Mouse (Mus musculus) thymus, adult 2 months (tissue): ENCODE measurements at regions not wholly inside any gene's neighbourhood (a gene's known extent, or its start where the extent isn't known, plus 50 kb on each side); places are given as distances from the start of the nearest gene placed in this dataset.

Source experiments
- DNase-seq: peaks from one replicate; pipeline ENCODE4 v3.0.0; 2021
- H3K27ac ChIP-seq: fragments of 200-500 bp; 2 replicates; pipeline ENCODE4 v1.5.1; 2012; ENCODE audit warnings: low read length, control low read depth; ENCODE audit not compliant: control insufficient read depth, insufficient read depth
- H3K27me3 ChIP-seq: fragments of 200-500 bp; 2 replicates; pipeline ENCODE4 v1.6.1; 2012; ENCODE audit warnings: mild to moderate bottlenecking, low read length, moderate library complexity, mixed read lengths; ENCODE audit not compliant: control insufficient read depth, insufficient read depth
- H3K36me3 ChIP-seq: fragments of 200-500 bp; 2 replicates; pipeline ENCODE4 v1.6.1; 2012; ENCODE audit warnings: mild to moderate bottlenecking, low read length, moderate library complexity; ENCODE audit not compliant: control insufficient read depth, insufficient read depth
- H3K4me1 ChIP-seq: fragments of 200-500 bp; replicated peaks from 2 replicates; pipeline ENCODE4 v1.6.1; 2012; ENCODE audit warnings: low read length; ENCODE audit not compliant: control insufficient read depth, insufficient read depth
- H3K4me3 ChIP-seq: fragments of 200-500 bp; 2 replicates; pipeline ENCODE4 v1.5.1; 2012; ENCODE audit warnings: mild to moderate bottlenecking, low read length, control low read depth, moderate library complexity; ENCODE audit not compliant: control insufficient read depth, insufficient read depth
- CTCF ChIP-seq: fragments of 200-500 bp; IDR thresholded peaks from 2 replicates; pipeline ENCODE4 v1.5.1; 2012; ENCODE audit warnings: mild to moderate bottlenecking, control low read depth, low read length, moderate library complexity, borderline replicate concordance; ENCODE audit not compliant: control insufficient read depth, poor library complexity, insufficient read depth; ENCODE audit errors: extremely low read depth
- POLR2A ChIP-seq: fragments of 200-500 bp; IDR thresholded peaks from 2 replicates; pipeline ENCODE4 v1.6.1; 2012; ENCODE audit warnings: mild to moderate bottlenecking, low read length, control low read depth, moderate library complexity; ENCODE audit not compliant: control insufficient read depth, poor library complexity, insufficient read depth; ENCODE audit errors: extremely low read depth
- WGBS: fragments of 180-500 bp; shearing (Covaris S2); methylation state at CpG from one replicate; pipeline ENCODE4 v1.1.7; 2018; 5-methylcytosine and 5-hydroxymethylcytosine counted together

- TF ChIP-seq CTCF: no peak
- TF ChIP-seq POLR2A: no peak
- Histone ChIP-seq H3K27me3 (no peaks in the 10 kb centered on the region), H3K36me3 (no peaks in the 10 kb centered on the region), H3K4me3 (no peak overlapping the region), H3K4me1 (no peaks in the 10 kb centered on the region), H3K27ac (no peak overlapping the region)
- WGBS: 92% methylated on average over 1 of the region's 1 CpGs
- no peak for DNase-seq
Observed at GRCm38 (mm10) chr1:43247609-43248008, 50.8 kb upstream of the Fhl2 start.

GRCm38 (mm10) chr1:43250281-43250680, 53.5 kb upstream of the Fhl2 start:
- no peaks in the 10 kb centered on the region for H3K4me1 ChIP-seq
- WGBS: 95% methylated on average over 6 of the region's 6 CpGs
- no peaks in the 10 kb centered on the region for H3K27me3 ChIP-seq
- H3K4me3 ChIP-seq: no peak overlapping the region
- no peak for TF ChIP-seq POLR2A
- no peak for TF ChIP-seq CTCF
- H3K36me3 ChIP-seq: no peaks in the 10 kb centered on the region
- H3K27ac ChIP-seq: no peak overlapping the region
- DNase-seq: no peak

DNA sequence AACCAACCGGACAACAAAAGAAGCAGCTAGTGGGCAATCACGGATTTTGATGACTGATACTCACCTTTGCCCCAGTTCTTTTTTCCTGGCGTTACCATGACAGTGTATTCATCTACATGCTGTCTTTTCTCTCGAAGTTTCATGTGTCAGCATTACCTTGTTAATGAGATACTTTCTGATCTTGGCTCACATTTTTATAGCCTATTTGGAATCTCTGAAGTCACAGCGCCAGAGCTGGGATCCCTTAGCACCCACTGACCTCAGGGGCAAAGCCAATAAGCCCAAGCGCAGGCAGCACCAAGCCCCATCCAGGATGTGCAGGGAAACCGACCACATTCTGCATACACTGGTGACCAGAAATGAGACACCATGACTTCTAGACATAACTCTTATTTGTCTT, 54.6 kb upstream of the Fhl2 start:
- no peaks in the 10 kb centered on the region for H3K4me1 ChIP-seq
- DNase-seq: no peak
- H3K27ac ChIP-seq: no peak overlapping the region
- no peak overlapping the region for H3K4me3 ChIP-seq
- no peak for TF ChIP-seq CTCF
- TF ChIP-seq POLR2A: no peak
- H3K27me3 ChIP-seq: no peaks in the 10 kb centered on the region
- 90% methylated on average over 7 of the region's 7 CpGs for WGBS
- H3K36me3 ChIP-seq: no peaks in the 10 kb centered on the region

DNA sequence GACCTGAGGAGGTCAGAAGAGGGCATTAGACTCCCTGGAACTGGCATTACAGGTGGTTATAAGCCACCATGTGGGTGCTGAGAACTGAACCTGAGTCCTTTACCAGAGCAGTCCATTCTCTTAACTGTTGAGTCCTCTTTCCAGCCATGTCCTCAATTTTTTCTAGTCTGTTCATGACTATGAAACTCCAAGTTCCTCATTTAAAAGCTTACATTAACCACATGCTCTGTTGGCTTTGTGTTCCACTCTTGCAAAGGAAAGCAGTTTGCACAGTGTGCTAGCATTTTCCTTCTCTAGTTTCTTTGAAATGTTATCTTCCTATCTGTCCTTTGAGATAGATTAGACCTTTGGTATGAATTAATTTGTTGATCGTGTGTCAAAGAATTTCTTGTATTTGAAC, 57.3 kb upstream of the Fhl2 start:
- Histone ChIP-seq H3K27me3 (no peaks in the 10 kb centered on the region), H3K4me1 (no peaks in the 10 kb centered on the region), H3K27ac (no peak overlapping the region), H3K36me3 (no peaks in the 10 kb centered on the region), H3K4me3 (no peak overlapping the region)
- WGBS: 33% methylated on average over 1 of the region's 1 CpGs
- no peak for DNase-seq
- no peak for TF ChIP-seq POLR2A
- TF ChIP-seq CTCF: no peak

DNA sequence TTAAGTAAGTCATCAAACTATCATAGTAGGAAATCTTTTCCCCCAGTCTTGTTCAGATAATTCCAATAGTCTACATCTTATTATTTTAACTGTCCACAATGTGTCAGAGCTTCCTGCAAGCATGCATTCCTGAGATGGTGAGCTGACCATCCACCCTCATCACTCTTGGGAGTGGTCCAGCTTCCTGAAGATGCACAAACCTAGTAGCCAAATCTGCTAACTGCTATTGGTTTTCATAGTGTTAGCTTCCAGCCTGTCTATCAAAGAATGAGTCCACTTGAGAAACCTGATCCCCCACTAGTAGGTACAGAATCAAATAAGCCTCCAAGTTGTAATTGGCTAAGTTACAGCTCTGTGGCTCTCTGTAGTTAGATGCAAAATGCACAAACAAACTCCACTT, 59.3 kb upstream of the Fhl2 start:
- Histone ChIP-seq H3K36me3 (no peaks in the 10 kb centered on the region), H3K27me3 (no peaks in the 10 kb centered on the region), H3K4me1 (no peaks in the 10 kb centered on the region), H3K27ac (no peak overlapping the region), H3K4me3 (no peak overlapping the region)
- no peak for DNase-seq
- TF ChIP-seq CTCF: no peak
- TF ChIP-seq POLR2A: no peak

- no peak overlapping the region for H3K27ac ChIP-seq
- TF ChIP-seq POLR2A: no peak
- no peak for TF ChIP-seq CTCF
- 96% methylated on average over 6 of the region's 6 CpGs for WGBS
- no peak overlapping the region for H3K4me3 ChIP-seq
- H3K4me1 ChIP-seq: no peaks in the 10 kb centered on the region
- no peak for DNase-seq
- no peaks in the 10 kb centered on the region for H3K27me3 ChIP-seq
- no peaks in the 10 kb centered on the region for H3K36me3 ChIP-seq
Observed at GRCm38 (mm10) chr1:43257909-43258308, 61.1 kb upstream of the Fhl2 start.

DNA sequence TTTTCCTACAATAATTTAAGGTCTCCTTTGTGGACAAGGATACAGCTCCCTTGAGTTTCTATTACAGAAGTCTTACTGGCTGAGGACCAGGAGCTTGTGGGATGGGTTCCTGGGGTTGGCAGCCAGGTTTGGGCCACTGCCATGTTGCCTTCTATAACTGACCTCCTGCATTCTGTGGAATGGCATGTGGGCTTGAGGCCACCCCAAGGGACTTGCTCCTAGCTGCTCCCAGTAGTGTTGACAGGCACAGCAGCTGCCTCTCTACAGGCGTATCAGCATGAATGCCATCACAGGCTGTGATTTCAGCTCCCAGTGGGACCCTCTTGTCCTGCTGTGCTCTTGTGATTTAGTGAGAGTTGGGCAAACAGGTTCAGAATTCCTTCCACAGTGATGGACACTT, 63.1 kb upstream of the Fhl2 start:
- TF ChIP-seq POLR2A: no peak
- no peak for TF ChIP-seq CTCF
- Histone ChIP-seq H3K36me3 (no peaks in the 10 kb centered on the region), H3K4me3 (no peak overlapping the region), H3K27ac (no peak overlapping the region), H3K27me3 (no peaks in the 10 kb centered on the region), H3K4me1 (no peaks in the 10 kb centered on the region)
- 95% methylated on average over 1 of the region's 1 CpGs for WGBS
- no peak for DNase-seq

DNA sequence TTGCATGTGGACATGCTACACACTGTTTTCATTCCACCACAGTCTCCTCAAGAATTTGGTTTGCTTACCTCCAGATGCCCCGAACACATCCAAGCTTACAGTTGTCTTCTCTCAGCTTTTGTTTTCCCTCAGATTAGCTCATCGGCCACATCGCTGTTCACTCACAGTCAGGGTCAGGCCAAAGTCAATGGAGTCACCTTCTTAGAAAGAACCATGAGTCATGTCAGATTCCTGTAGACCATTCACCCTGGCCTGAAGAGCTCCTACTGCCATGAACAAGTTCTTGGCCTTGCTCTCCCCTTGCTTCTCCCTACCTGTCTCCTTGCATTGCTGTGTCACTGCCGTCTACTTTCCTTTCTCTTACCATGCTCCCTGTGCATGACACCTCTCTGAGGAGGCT, 63.7 kb upstream of the Fhl2 start:
- no peaks in the 10 kb centered on the region for H3K27me3 ChIP-seq
- no peak for DNase-seq
- no peaks in the 10 kb centered on the region for H3K36me3 ChIP-seq
- H3K4me3 ChIP-seq: no peak overlapping the region
- no peak overlapping the region for H3K27ac ChIP-seq
- no peak for TF ChIP-seq CTCF
- no peak for TF ChIP-seq POLR2A
- 96% methylated on average over 4 of the region's 4 CpGs for WGBS
- H3K4me1 ChIP-seq: no peaks in the 10 kb centered on the region
